8 mouse cellular contexts compared by ENCODE assay signal in the genomic region with DNA sequence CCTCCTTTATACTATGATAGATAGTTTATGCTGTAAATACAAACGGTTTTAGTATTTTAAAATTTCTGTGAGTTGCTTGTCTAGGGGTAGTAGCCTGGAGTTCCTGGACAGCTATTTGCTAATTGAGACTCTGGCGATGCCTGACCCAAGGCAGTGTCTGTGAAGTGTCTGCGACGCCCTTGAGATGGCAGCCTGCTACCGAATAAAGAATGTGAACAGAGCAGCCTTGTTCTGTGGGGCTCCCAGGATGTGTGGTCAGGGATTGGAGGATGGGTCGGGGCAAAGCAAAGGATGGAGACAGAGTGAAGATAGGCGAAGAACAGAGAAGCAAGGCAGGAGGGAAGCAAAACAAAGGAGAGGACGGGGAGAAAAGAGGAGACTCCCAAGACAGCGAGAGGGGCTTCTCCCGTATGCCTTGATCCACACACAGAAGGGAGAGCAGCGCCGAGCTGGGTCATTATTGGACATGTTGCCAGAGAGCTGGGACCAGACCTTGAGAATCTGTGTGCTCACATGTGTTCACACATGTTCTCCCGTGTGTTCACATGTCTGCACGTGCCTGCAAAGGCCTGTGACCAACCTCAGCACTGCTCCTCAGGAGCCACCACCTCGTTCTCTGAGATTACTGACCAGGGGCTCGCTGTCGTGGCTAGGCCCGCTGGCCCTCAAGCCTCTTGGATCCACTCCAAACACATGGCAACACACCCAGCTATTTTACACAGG. TPM values are rescaled to one million over a fixed set of nuclear protein-coding genes. Genes with fewer than 3 reads are reported as not detected.
A peak's percentile ranks its signal among the peaks of the same experiment; 100 is the strongest.
DNase-seq lines count a peak whose midpoint lies in the region; ATAC-seq lines count a peak whose summit lies in the region.

No protein-coding gene starts in this region.

- intact Hi-C loops in heart, postnatal 36 days (cut with DNase I) = no loop called here

- no peak overlapping the region for H3K4me3 ChIP-seq in embryonic facial prominence, embryonic 14.5 days (ENCODE audit: low read depth, low read length)
- H3K4me3 ChIP-seq in hindbrain, embryonic 11.5 days (ENCODE audit: low read depth, low read length) = no peak overlapping the region
- H3K4me3 ChIP-seq in limb, embryonic 10.5 days = no peak overlapping the region

- no peak overlapping the region for H3K4me2 ChIP-seq in embryonic facial prominence, embryonic 14.5 days (ENCODE audit: low read depth, low read length)
- no peak overlapping the region for H3K4me2 ChIP-seq in hindbrain, embryonic 11.5 days (replicated peaks; ENCODE audit: low read depth, low read length)

- no peaks in the 10 kb centered on the region for H3K36me3 ChIP-seq in embryonic facial prominence, embryonic 14.5 days (ENCODE audit: control insufficient read depth, insufficient read depth, low read length)
- no peaks in the 10 kb centered on the region for H3K36me3 ChIP-seq in hindbrain, embryonic 11.5 days (ENCODE audit: control insufficient read depth, insufficient read depth, low read length)
- no peaks in the 10 kb centered on the region for H3K36me3 ChIP-seq in limb, embryonic 10.5 days

- no peak overlapping the region for H3K27ac ChIP-seq in embryonic facial prominence, embryonic 14.5 days (replicated peaks; ENCODE audit: low read depth, low read length)
- no peak overlapping the region for H3K27ac ChIP-seq in hindbrain, embryonic 11.5 days (ENCODE audit: low read depth, low read length)
- H3K27ac ChIP-seq in limb, embryonic 10.5 days = peak overlapping the region; percentile 53

- peak; percentile 19 to 30 for DNase-seq in heart, adult 18-20 months
- DNase-seq in heart, postnatal 36 days = no peak
- peak; percentile 75 for DNase-seq in embryonic facial prominence, embryonic 14.5 days (ENCODE audit: low spot score)
- no peak for DNase-seq in hindbrain, embryonic 11.5 days (ENCODE audit: low spot score)
- DNase-seq in limb, embryonic 10.5 days (ENCODE audit: low spot score) = peak; percentile 47
- peak; percentile 48 for DNase-seq in right cerebral cortex, adult 18-20 months
- DNase-seq in spleen, adult 18-20 months = no peak

- ATAC-seq in embryonic facial prominence, embryonic 14.5 days (ENCODE audit: low read depth) = peak; percentile 92
- ATAC-seq in hindbrain, embryonic 11.5 days (ENCODE audit: low FRiP score) = peak; percentile 74; the same call in 1 of the 2 replicates
- ATAC-seq in granulocyte monocyte progenitor cell, adult 5-6 weeks (replicated peaks; ENCODE audit: poor library complexity, severe bottlenecking) = no peak

- WGBS in embryonic facial prominence, embryonic 14.5 days = 43% methylated on average over 18 of the region's 18 CpGs
- 71% methylated on average over 18 of the region's 18 CpGs for WGBS in hindbrain, embryonic 11.5 days
- 71% methylated on average over 18 of the region's 18 CpGs for WGBS in limb, embryonic 10.5 days

- H3K9me3 ChIP-seq in embryonic facial prominence, embryonic 14.5 days (ENCODE audit: control insufficient read depth, low read length) = no peaks in the 10 kb centered on the region
- H3K9me3 ChIP-seq in hindbrain, embryonic 11.5 days (ENCODE audit: control insufficient read depth, low read length) = no peaks in the 10 kb centered on the region
- H3K9me3 ChIP-seq in limb, embryonic 10.5 days (replicated peaks) = no peaks in the 10 kb centered on the region

- no peaks in the 10 kb centered on the region for H3K4me1 ChIP-seq in embryonic facial prominence, embryonic 14.5 days (ENCODE audit: control insufficient read depth, insufficient read depth, low read length)
- H3K4me1 ChIP-seq in hindbrain, embryonic 11.5 days (replicated peaks; ENCODE audit: control insufficient read depth, insufficient read depth, low read length) = no peaks in the 10 kb centered on the region
- peaks cover 14% of the 10 kb centered on the region for H3K4me1 ChIP-seq in limb, embryonic 10.5 days

- H3K9ac ChIP-seq in embryonic facial prominence, embryonic 14.5 days (ENCODE audit: low read depth, low read length) = no peak overlapping the region
- H3K9ac ChIP-seq in hindbrain, embryonic 11.5 days (ENCODE audit: low read depth, low read length) = no peak overlapping the region

- H3K27me3 ChIP-seq in embryonic facial prominence, embryonic 14.5 days (replicated peaks; ENCODE audit: control insufficient read depth, insufficient read depth, low read length) = no peaks in the 10 kb centered on the region
- no peaks in the 10 kb centered on the region for H3K27me3 ChIP-seq in hindbrain, embryonic 11.5 days (ENCODE audit: control insufficient read depth, insufficient read depth, low read length)
- no peaks in the 10 kb centered on the region for H3K27me3 ChIP-seq in limb, embryonic 10.5 days (ENCODE audit: low read depth, poor library complexity, severe bottlenecking)

RNA-seq across cellular contexts. Expression of a gene that starts 37.7 kb away (rescaled TPM):
- 1 to 10 TPM in 1 of 2 experiments, under 1 TPM in 1; 0.62 to 1.3 TPM for total RNA-seq in heart, adult 18-20 months (2021)
- under 1 TPM; 0.64 to 0.84 TPM for total RNA-seq in heart, postnatal 36 days (2021)
- 1.6 and 2.4 TPM in 2 replicates for polyA plus RNA-seq in embryonic facial prominence, embryonic 14.5 days (2014; fragmentation: Nextera tagmentation; extraction: Ambion mirVana)
- polyA plus RNA-seq in hindbrain, embryonic 11.5 days (2014; fragmentation: Nextera tagmentation; extraction: Ambion mirVana) = 0.39 and 0.43 TPM in 2 replicates
- polyA plus RNA-seq in limb, embryonic 10.5 days (2016; fragmentation: Nextera tagmentation; extraction: Ambion mirVana) = 0.75 and 2.0 TPM in 2 replicates
- total RNA-seq in granulocyte monocyte progenitor cell, adult 5-6 weeks (2014; fragmentation: Nextera tagmentation) = not detected in 2 replicates
- not detected in 2 replicates for total RNA-seq in granulocyte monocyte progenitor cell, adult 5-6 weeks (2017)

Comparison
In these comparisons a context has a peak if more than half of its experiments do, and no peak if none do; other contexts are left out.
1. DNase-seq: peak in heart, adult 18-20 months (2 of 2), embryonic facial prominence, embryonic 14.5 days (single experiment), limb, embryonic 10.5 days (single experiment) and right cerebral cortex, adult 18-20 months (single experiment); none in heart, postnatal 36 days (0 of 2), hindbrain, embryonic 11.5 days (single experiment) and spleen, adult 18-20 months (0 of 2).